Mouse (Mus musculus): ENCODE results near the gene Saa3. TPM values are rescaled to one million over a fixed set of nuclear protein-coding genes. Genes with fewer than 3 reads are reported as not detected.

The Saa3 gene
- polyA plus RNA-seq, 1 experiment: 0.21 TPM

GRCm38 (mm10) chr7:46724396-46724795 is 8.9 kb upstream of the Saa3 start:
- no peak for DNase-seq (ENCODE audit: low read depth in 1 of 2, low spot score in 2 of 2)
- WGBS: 54% methylated on average over 5 of the region's 5 CpGs
- no peak overlapping the region for H3K27ac ChIP-seq (ENCODE audit: insufficient read depth, low read length)

GRCm38 (mm10) chr7:46723849-46724248 is 8.3 kb upstream of the Saa3 start:
- H3K4me3 ChIP-seq (ENCODE audit: extremely low read depth, insufficient read depth, insufficient read length): no peak overlapping the region
- no peaks in the 10 kb centered on the region; the same call in 1 of the 2 replicates for H3K27me3 ChIP-seq (ENCODE audit: control insufficient read depth, insufficient read depth, low read length)
- WGBS: 78% methylated on average over 3 of the region's 3 CpGs
- no peak overlapping the region for H3K27ac ChIP-seq (ENCODE audit: insufficient read depth, low read length)
- no peaks in the 10 kb centered on the region for H3K36me3 ChIP-seq (ENCODE audit: control insufficient read depth, insufficient read depth, low read length)
- no peak for DNase-seq (ENCODE audit: low read depth in 1 of 2, low spot score in 2 of 2)
- TF ChIP-seq POLR2A (IDR thresholded peaks at IDR 0.05; ENCODE audit: low read depth, low read length): no peak
- peaks cover 5% of the 10 kb centered on the region; the same call in 1 of the 2 replicates for H3K4me1 ChIP-seq (ENCODE audit: control insufficient read depth, insufficient read depth, insufficient read length)

More at GRCm38 (mm10) chr7:46724396-46724795, 8.9 kb upstream of the Saa3 start:
- no peak overlapping the region for H3K4me3 ChIP-seq (ENCODE audit: extremely low read depth, insufficient read depth, insufficient read length)
- H3K4me1 ChIP-seq (ENCODE audit: control insufficient read depth, insufficient read depth, insufficient read length): peaks cover 5% of the 10 kb centered on the region; the same call in 1 of the 2 replicates
- TF ChIP-seq CTCF (IDR thresholded peaks at IDR 0.05; ENCODE audit: extremely low read depth, insufficient read depth, insufficient read length, insufficient replicate concordance) (no peak), POLR2A (IDR thresholded peaks at IDR 0.05; ENCODE audit: low read depth, low read length) (no peak)
- no peaks in the 10 kb centered on the region for H3K36me3 ChIP-seq (ENCODE audit: control insufficient read depth, insufficient read depth, low read length)
- no peaks in the 10 kb centered on the region; the same call in 1 of the 2 replicates for H3K27me3 ChIP-seq (ENCODE audit: control insufficient read depth, insufficient read depth, low read length)

- H3K36me3 ChIP-seq (ENCODE audit: control insufficient read depth, insufficient read depth, low read length): no peaks in the 10 kb centered on the region
- no peak overlapping the region for H3K27ac ChIP-seq (ENCODE audit: insufficient read depth, low read length)
- H3K4me3 ChIP-seq (ENCODE audit: extremely low read depth, insufficient read depth, insufficient read length): no peak overlapping the region
- no peak for DNase-seq (ENCODE audit: low read depth in 1 of 2, low spot score in 2 of 2)
- H3K4me1 ChIP-seq (ENCODE audit: control insufficient read depth, insufficient read depth, insufficient read length): peaks cover 5% of the 10 kb centered on the region; the same call in 1 of the 2 replicates
- no peaks in the 10 kb centered on the region; the same call in 1 of the 2 replicates for H3K27me3 ChIP-seq (ENCODE audit: control insufficient read depth, insufficient read depth, low read length)
- 93% methylated on average over 6 of the region's 6 CpGs for WGBS
- no peak for TF ChIP-seq CTCF (IDR thresholded peaks at IDR 0.05; ENCODE audit: extremely low read depth, insufficient read depth, insufficient read length, insufficient replicate concordance)
- no peak for TF ChIP-seq POLR2A (IDR thresholded peaks at IDR 0.05; ENCODE audit: low read depth, low read length)
Observed at GRCm38 (mm10) chr7:46723354-46723753, 7.9 kb upstream of the Saa3 start.

GRCm38 (mm10) chr7:46720460-46720859 is 5.0 kb upstream of the Saa3 start:
- TF ChIP-seq CTCF (IDR thresholded peaks at IDR 0.05; ENCODE audit: extremely low read depth, insufficient read depth, insufficient read length, insufficient replicate concordance) (no peak), POLR2A (IDR thresholded peaks at IDR 0.05; ENCODE audit: low read depth, low read length) (no peak)
- Histone ChIP-seq H3K27me3 (ENCODE audit: control insufficient read depth, insufficient read depth, low read length) (no peaks in the 10 kb centered on the region; the same call in 1 of the 2 replicates), H3K36me3 (ENCODE audit: control insufficient read depth, insufficient read depth, low read length) (no peaks in the 10 kb centered on the region), H3K27ac (ENCODE audit: insufficient read depth, low read length) (no peak overlapping the region), H3K4me3 (ENCODE audit: extremely low read depth, insufficient read depth, insufficient read length) (no peak overlapping the region), H3K4me1 (ENCODE audit: control insufficient read depth, insufficient read depth, insufficient read length) (peaks cover 5% of the 10 kb centered on the region; the same call in 1 of the 2 replicates)
- WGBS: 71% methylated on average over 9 of the region's 9 CpGs
- DNase-seq (ENCODE audit: low read depth in 1 of 2, low spot score in 2 of 2): no peak

GRCm38 (mm10) chr7:46719526-46719925 is 4.0 kb upstream of the Saa3 start:
- H3K27me3 ChIP-seq (ENCODE audit: control insufficient read depth, insufficient read depth, low read length): no peaks in the 10 kb centered on the region; the same call in 1 of the 2 replicates
- no peaks in the 10 kb centered on the region for H3K36me3 ChIP-seq (ENCODE audit: control insufficient read depth, insufficient read depth, low read length)
- no peak overlapping the region for H3K4me3 ChIP-seq (ENCODE audit: extremely low read depth, insufficient read depth, insufficient read length)
- no peak for DNase-seq (ENCODE audit: low read depth in 1 of 2, low spot score in 2 of 2)
- no peak overlapping the region for H3K27ac ChIP-seq (ENCODE audit: insufficient read depth, low read length)
- no peak for TF ChIP-seq CTCF (IDR thresholded peaks at IDR 0.05; ENCODE audit: extremely low read depth, insufficient read depth, insufficient read length, insufficient replicate concordance)
- no peak for TF ChIP-seq POLR2A (IDR thresholded peaks at IDR 0.05; ENCODE audit: low read depth, low read length)
- peaks cover 5% of the 10 kb centered on the region; the same call in 1 of the 2 replicates for H3K4me1 ChIP-seq (ENCODE audit: control insufficient read depth, insufficient read depth, insufficient read length)
- 76% methylated on average over 7 of the region's 7 CpGs for WGBS

GRCm38 (mm10) chr7:46718591-46719270 is 3.2 kb upstream of the Saa3 start:
- Histone ChIP-seq H3K4me1 (ENCODE audit: control insufficient read depth, insufficient read depth, insufficient read length) (no peaks in the 10 kb centered on the region), H3K27me3 (ENCODE audit: control insufficient read depth, insufficient read depth, low read length) (no peaks in the 10 kb centered on the region; the same call in 1 of the 2 replicates), H3K4me3 (ENCODE audit: extremely low read depth, insufficient read depth, insufficient read length) (no peak overlapping the region), H3K36me3 (ENCODE audit: control insufficient read depth, insufficient read depth, low read length) (no peaks in the 10 kb centered on the region), H3K27ac (ENCODE audit: insufficient read depth, low read length) (no peak overlapping the region)
- 79% methylated on average over 7 of the region's 7 CpGs for WGBS
- TF ChIP-seq POLR2A (IDR thresholded peaks at IDR 0.05; ENCODE audit: low read depth, low read length) (no peak), CTCF (IDR thresholded peaks at IDR 0.05; ENCODE audit: extremely low read depth, insufficient read depth, insufficient read length, insufficient replicate concordance) (no peak)
- no peak for DNase-seq (ENCODE audit: low read depth in 1 of 2, low spot score in 2 of 2)

GRCm38 (mm10) chr7:46716897-46717296 is 1.4 kb upstream of the Saa3 start:
- H3K4me3 ChIP-seq (ENCODE audit: extremely low read depth, insufficient read depth, insufficient read length): no peak overlapping the region
- DNase-seq (ENCODE audit: low read depth in 1 of 2, low spot score in 2 of 2): no peak
- no peaks in the 10 kb centered on the region for H3K36me3 ChIP-seq (ENCODE audit: control insufficient read depth, insufficient read depth, low read length)
- H3K27me3 ChIP-seq (ENCODE audit: control insufficient read depth, insufficient read depth, low read length): no peaks in the 10 kb centered on the region
- TF ChIP-seq POLR2A (IDR thresholded peaks at IDR 0.05; ENCODE audit: low read depth, low read length) (no peak), CTCF (IDR thresholded peaks at IDR 0.05; ENCODE audit: extremely low read depth, insufficient read depth, insufficient read length, insufficient replicate concordance) (no peak)
- H3K27ac ChIP-seq (ENCODE audit: insufficient read depth, low read length): no peak overlapping the region
- WGBS: 15% methylated on average over 5 of the region's 5 CpGs
- H3K4me1 ChIP-seq (ENCODE audit: control insufficient read depth, insufficient read depth, insufficient read length): peaks cover 6% of the 10 kb centered on the region; the same call in 1 of the 2 replicates

Measured in spleen, adult 2 months (tissue).